Mouse (Mus musculus): ENCODE results near the gene Zswim3. TPM values are rescaled to one million over a fixed set of nuclear protein-coding genes. Genes with fewer than 3 reads are reported as not detected.
A peak's percentile ranks its signal among the peaks of the same experiment; 100 is the strongest.
"Not testable (repeated sequence)": the region's sequence is repeated elsewhere in the genome, so short reads cannot be mapped to it uniquely, and the experiment has no call there.

Zswim3 gene
- polyA plus RNA-seq, 1 experiment from 2014 or later, result 5.9 TPM

DNA sequence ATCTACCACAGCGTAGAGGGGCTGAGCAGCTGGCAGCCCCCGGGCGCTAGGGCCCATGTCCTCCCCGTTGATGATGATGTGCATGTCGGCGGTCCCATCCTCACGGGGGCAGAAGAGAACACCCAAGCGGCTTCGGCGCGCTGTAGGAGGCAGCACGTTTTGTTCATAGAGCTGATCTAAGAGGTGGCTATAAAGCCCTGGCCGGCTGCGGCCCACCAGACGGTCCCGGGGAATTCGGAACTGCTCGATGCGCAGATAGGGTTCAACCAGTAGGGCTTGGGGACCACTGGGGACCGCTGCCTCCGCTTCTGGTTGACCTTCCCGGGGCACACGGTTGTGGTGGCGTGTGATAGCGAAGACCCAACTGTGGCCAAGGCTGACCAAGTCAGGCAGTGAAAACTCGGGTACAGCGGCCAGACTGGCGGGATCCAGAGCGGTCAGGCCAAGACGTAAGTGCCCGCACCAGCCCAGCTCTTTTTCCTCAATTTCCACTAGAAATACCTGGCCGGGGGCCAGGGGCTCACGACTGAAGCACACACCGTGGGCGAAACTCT lies 27.9 kb downstream of the Zswim3 start, which contains the start of gene Ctsa:
TSS of gene Ctsa (plus strand) at position 126 of the 554 bp plus-strand sequence.
- Histone ChIP-seq H3K4me2 (ENCODE audit: low read length) (peak within 1 kb of the TSS; percentile 83), H3K9me3 (ENCODE audit: control insufficient read depth, low read length) (no peaks in the 10 kb centered on the region), H3K27ac (replicated peaks in 1 of 2; ENCODE audit: control insufficient read depth in 1 of 2, insufficient read depth in 1 of 2, low read depth in 2 of 2, low read length in 2 of 2) (peak within 1 kb of the TSS; percentile 97 to 98), H3K9ac (ENCODE audit: low read length) (peak within 1 kb of the TSS; percentile 90), H3K27me3 (ENCODE audit: control insufficient read depth, insufficient read depth, low read length) (no peaks in the 10 kb centered on the region), H3K4me3 (ENCODE audit: control insufficient read depth in 1 of 2, insufficient read depth in 1 of 2, low read depth in 1 of 2, low read length in 2 of 2) (peak within 1 kb of the TSS; percentile 69 to 75), H3K36me3 (ENCODE audit: control insufficient read depth, insufficient read depth, low read length) (peaks cover 51% of the 10 kb centered on the region), H3K4me1 (ENCODE audit: control insufficient read depth in 2 of 2, insufficient read depth in 2 of 2, low read length in 2 of 2) (peaks cover 9 to 29% of the 10 kb centered on the region in 2 experiments; a peak in 3 of 4 replicates)
- under 1% methylated on average over 35 of the region's 35 CpGs for WGBS
- peak; percentile 66 for ATAC-seq (ENCODE audit: insufficient number of reproducible peaks, insufficient read depth, low FRiP score, low read depth)

DNA sequence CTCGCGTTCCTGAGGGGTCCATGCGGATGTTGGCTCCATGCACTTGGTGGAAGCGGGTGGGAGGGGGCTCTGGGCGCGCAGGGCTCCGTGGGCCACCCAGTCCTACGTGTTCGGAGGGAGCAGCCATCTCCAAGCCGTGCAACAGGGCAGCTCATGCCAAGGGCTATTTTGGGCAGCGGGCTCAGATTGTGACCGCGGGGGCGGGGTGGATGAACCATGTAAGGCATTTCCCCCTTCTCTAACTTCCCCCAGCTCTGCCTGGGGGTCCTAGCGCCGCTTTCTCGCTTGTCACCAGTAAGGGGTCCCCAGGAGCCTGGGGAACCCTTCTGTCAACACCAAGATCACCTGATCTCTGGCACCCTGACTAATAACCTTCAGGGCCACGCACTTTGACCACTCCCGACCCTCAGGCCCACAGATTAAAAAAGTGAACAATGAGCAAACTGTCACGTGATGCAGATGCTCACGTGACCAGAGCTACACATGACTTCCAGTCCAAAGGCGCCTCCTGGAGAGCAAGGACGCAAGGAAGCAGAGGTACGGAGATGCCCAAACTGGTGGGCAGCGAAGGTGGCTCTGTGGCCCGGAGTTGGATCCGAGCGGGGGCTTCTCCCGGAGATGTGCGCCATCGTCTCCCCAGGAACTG lies 28.5 kb downstream of the Zswim3 start, which contains the start of gene Neurl2:
TSS of gene Neurl2 (minus strand) at position 143 of the 646 bp plus-strand sequence.
- no peaks in the 10 kb centered on the region for H3K27me3 ChIP-seq (ENCODE audit: control insufficient read depth, insufficient read depth, low read length)
- H3K4me3 ChIP-seq (ENCODE audit: control insufficient read depth in 1 of 2, insufficient read depth in 1 of 2, low read depth in 1 of 2, low read length in 2 of 2), result peak within 1 kb of the TSS; percentile 69 to 75
- H3K4me1 ChIP-seq (ENCODE audit: control insufficient read depth in 2 of 2, insufficient read depth in 2 of 2, low read length in 2 of 2), result peaks cover 9 to 29% of the 10 kb centered on the region in 2 experiments; a peak in 3 of 4 replicates
- no peaks in the 10 kb centered on the region for H3K9me3 ChIP-seq (ENCODE audit: control insufficient read depth, low read length)
- peak within 1 kb of the TSS; percentile 83 for H3K4me2 ChIP-seq (ENCODE audit: low read length)
- peak within 1 kb of the TSS; percentile 97 to 98 for H3K27ac ChIP-seq (replicated peaks in 1 of 2; ENCODE audit: control insufficient read depth in 1 of 2, insufficient read depth in 1 of 2, low read depth in 2 of 2, low read length in 2 of 2)
- peak within 1 kb of the TSS; percentile 90 for H3K9ac ChIP-seq (ENCODE audit: low read length)
- WGBS, result 0% methylated on average over 31 of the region's 31 CpGs
- peaks cover 51% of the 10 kb centered on the region for H3K36me3 ChIP-seq (ENCODE audit: control insufficient read depth, insufficient read depth, low read length)
- ATAC-seq (ENCODE audit: insufficient number of reproducible peaks, insufficient read depth, low FRiP score, low read depth), result peak; percentile 88

DNA sequence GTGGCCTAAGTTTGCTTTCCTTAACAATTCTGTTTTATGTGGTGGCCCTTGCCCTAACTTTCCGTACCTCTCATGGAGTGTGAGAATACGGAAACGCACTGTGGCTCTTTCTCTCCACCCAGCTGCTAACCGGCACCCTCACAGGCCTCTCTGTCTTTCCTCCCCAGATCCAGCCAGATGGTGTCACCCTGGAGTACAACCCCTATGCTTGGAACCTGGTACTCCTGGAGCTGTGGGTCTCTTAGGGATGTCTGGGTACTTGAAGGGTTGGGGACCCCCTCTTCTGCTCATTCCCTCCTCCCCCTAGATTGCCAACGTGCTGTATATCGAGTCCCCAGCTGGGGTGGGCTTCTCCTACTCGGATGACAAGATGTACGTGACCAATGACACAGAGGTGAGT lies 29.6 kb downstream of the Zswim3 start:
- Histone ChIP-seq H3K27me3 (ENCODE audit: control insufficient read depth, insufficient read depth, low read length) (no peaks in the 10 kb centered on the region), H3K4me1 (ENCODE audit: control insufficient read depth in 2 of 2, insufficient read depth in 2 of 2, low read length in 2 of 2) (peaks cover 9 to 29% of the 10 kb centered on the region in 2 experiments; a peak in 3 of 4 replicates), H3K4me2 (ENCODE audit: low read length) (peak overlapping the region; percentile 83), H3K36me3 (ENCODE audit: control insufficient read depth, insufficient read depth, low read length) (peaks cover 52% of the 10 kb centered on the region), H3K27ac (replicated peaks in 1 of 2; ENCODE audit: control insufficient read depth in 1 of 2, insufficient read depth in 1 of 2, low read depth in 2 of 2, low read length in 2 of 2) (peak overlapping the region in 1 of 2 experiments; percentile 97; a peak in 1 of 4 replicates), H3K4me3 (ENCODE audit: control insufficient read depth in 1 of 2, insufficient read depth in 1 of 2, low read depth in 1 of 2, low read length in 2 of 2) (peak overlapping the region; percentile 69 to 75), H3K9me3 (ENCODE audit: control insufficient read depth, low read length) (no peaks in the 10 kb centered on the region), H3K9ac (ENCODE audit: low read length) (peak overlapping the region; percentile 90)
- ATAC-seq (ENCODE audit: insufficient number of reproducible peaks, insufficient read depth, low FRiP score, low read depth), result no peak
- 40% methylated on average over 8 of the region's 8 CpGs for WGBS

DNA sequence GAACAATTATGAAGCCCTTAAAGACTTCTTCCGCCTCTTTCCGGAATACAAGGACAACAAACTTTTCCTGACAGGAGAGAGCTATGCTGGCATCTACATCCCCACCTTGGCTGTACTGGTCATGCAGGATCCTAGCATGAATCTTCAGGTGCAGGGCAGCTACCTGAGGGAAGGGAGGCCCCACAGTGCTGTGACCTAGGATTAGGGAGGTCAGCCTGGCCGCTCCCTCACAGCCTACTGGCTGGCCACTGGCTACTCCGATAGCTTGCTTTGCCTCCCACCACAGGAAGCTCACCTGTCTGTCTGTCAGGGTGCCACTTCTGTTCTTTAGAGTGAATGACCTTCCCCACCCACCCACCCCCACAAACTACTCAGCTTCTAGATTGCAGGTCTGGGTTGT lies 30.3 kb downstream of the Zswim3 start:
- Histone ChIP-seq H3K27me3 (ENCODE audit: control insufficient read depth, insufficient read depth, low read length) (no peaks in the 10 kb centered on the region), H3K36me3 (ENCODE audit: control insufficient read depth, insufficient read depth, low read length) (peaks cover 54% of the 10 kb centered on the region), H3K4me2 (ENCODE audit: low read length) (peak overlapping the region; percentile 83), H3K4me3 (ENCODE audit: control insufficient read depth in 1 of 2, insufficient read depth in 1 of 2, low read depth in 1 of 2, low read length in 2 of 2) (peak overlapping the region in 1 of 2 experiments; percentile 75; a peak in 1 of 4 replicates), H3K9me3 (ENCODE audit: control insufficient read depth, low read length) (no peaks in the 10 kb centered on the region), H3K27ac (replicated peaks in 1 of 2; ENCODE audit: control insufficient read depth in 1 of 2, insufficient read depth in 1 of 2, low read depth in 2 of 2, low read length in 2 of 2) (no peak overlapping the region), H3K4me1 (ENCODE audit: control insufficient read depth in 2 of 2, insufficient read depth in 2 of 2, low read length in 2 of 2) (peaks cover 9 to 29% of the 10 kb centered on the region in 2 experiments; a peak in 3 of 4 replicates), H3K9ac (ENCODE audit: low read length) (no peak overlapping the region; the same call in 1 of the 2 replicates)
- no peak for ATAC-seq (ENCODE audit: insufficient number of reproducible peaks, insufficient read depth, low FRiP score, low read depth)
- 98% methylated on average over 4 of the region's 4 CpGs for WGBS

DNA sequence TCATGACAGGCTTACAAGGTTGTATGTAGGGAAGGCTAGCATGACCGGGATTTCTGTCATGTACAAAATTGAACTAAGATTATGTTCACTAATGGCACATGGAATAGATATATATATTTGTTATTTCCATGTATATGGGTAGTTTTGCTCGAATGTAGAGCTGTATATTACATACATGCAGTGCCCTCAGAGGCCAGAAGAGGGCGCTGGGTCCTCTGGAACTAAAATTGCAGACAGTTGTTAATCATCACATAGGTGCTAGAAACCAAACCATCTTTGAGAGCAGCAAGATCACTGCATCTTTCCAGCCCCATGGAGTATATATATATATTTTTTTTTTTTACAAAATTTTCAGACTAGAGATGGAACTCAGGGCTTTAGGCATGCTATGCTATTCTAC lies 40.9 kb downstream of the Zswim3 start:
- 48% methylated on average over 3 of the region's 3 CpGs for WGBS
- Histone ChIP-seq H3K4me1 (ENCODE audit: control insufficient read depth in 2 of 2, insufficient read depth in 2 of 2, low read length in 2 of 2) (no peaks in the 10 kb centered on the region), H3K36me3 (ENCODE audit: control insufficient read depth, insufficient read depth, low read length) (peaks cover 4% of the 10 kb centered on the region; the same call in 1 of the 2 replicates), H3K9ac (ENCODE audit: low read length) (no peak overlapping the region), H3K9me3 (ENCODE audit: control insufficient read depth, low read length) (no peaks in the 10 kb centered on the region), H3K27me3 (ENCODE audit: control insufficient read depth, insufficient read depth, low read length) (no peaks in the 10 kb centered on the region), H3K27ac (replicated peaks in 1 of 2; ENCODE audit: control insufficient read depth in 1 of 2, insufficient read depth in 1 of 2, low read depth in 2 of 2, low read length in 2 of 2) (no peak overlapping the region), H3K4me3 (ENCODE audit: control insufficient read depth in 1 of 2, insufficient read depth in 1 of 2, low read depth in 1 of 2, low read length in 2 of 2) (no peak overlapping the region), H3K4me2 (ENCODE audit: low read length) (no peak overlapping the region)
- no peak for ATAC-seq (ENCODE audit: insufficient number of reproducible peaks, insufficient read depth, low FRiP score, low read depth)

DNA sequence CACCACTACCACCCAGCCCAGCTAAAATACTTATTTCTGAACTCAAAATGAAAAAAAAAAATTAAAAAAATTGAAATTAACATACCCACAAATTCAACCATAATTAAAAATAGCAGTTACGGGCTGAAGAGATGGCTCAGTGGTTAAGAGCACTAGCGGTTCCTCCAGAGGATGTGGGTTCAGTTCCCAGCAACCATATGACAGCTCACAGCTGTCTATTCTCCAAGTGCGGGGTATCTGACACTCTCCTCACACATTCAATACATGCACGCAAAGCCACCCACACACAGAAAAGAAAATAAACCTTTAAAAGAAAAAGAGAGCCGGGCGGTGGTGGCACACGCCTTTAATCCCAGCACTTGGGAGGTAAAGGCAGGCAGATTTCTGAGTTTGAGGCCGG lies 45.2 kb downstream of the Zswim3 start:
- no peak for ATAC-seq (ENCODE audit: insufficient number of reproducible peaks, insufficient read depth, low FRiP score, low read depth)
- Histone ChIP-seq H3K4me1 (ENCODE audit: control insufficient read depth in 2 of 2, insufficient read depth in 2 of 2, low read length in 2 of 2) (no peaks in the 10 kb centered on the region), H3K36me3 (ENCODE audit: control insufficient read depth, insufficient read depth, low read length) (no peaks in the 10 kb centered on the region), H3K4me3 (ENCODE audit: control insufficient read depth in 1 of 2, insufficient read depth in 1 of 2, low read depth in 1 of 2, low read length in 2 of 2) (no peak overlapping the region), H3K9me3 (ENCODE audit: control insufficient read depth, low read length) (no peaks in the 10 kb centered on the region), H3K27ac (replicated peaks in 1 of 2; ENCODE audit: control insufficient read depth in 1 of 2, insufficient read depth in 1 of 2, low read depth in 2 of 2, low read length in 2 of 2) (no peak overlapping the region), H3K27me3 (ENCODE audit: control insufficient read depth, insufficient read depth, low read length) (peaks cover 13% of the 10 kb centered on the region), H3K4me2 (ENCODE audit: low read length) (no peak overlapping the region), H3K9ac (ENCODE audit: low read length) (no peak overlapping the region)
- 86% methylated on average over 8 of the region's 8 CpGs for WGBS

DNA sequence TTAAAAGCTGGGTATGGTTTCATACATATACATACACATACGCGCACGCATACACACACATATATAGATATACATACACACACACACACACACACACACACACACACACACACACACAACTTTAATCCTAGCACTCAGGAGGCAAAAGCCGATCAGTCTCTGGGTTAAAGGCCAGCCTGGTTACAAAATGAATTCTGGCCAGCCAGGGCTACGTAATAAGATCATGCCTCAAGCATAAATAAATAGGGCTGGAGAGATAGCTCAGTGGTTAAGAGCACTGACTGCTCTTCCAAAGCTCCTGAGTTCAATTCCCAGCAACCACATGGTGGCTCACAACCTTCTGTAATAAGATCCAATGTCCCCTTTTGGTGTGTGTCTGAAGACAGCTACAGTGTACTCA lies 50.7 kb downstream of the Zswim3 start:
- WGBS, result 81% methylated on average over 5 of the region's 5 CpGs
- H3K9me3 ChIP-seq (ENCODE audit: control insufficient read depth, low read length); ATAC-seq (ENCODE audit: insufficient number of reproducible peaks, insufficient read depth, low FRiP score, low read depth); H3K9ac ChIP-seq (ENCODE audit: low read length); H3K4me3 ChIP-seq (ENCODE audit: control insufficient read depth in 1 of 2, insufficient read depth in 1 of 2, low read depth in 1 of 2, low read length in 2 of 2); H3K4me2 ChIP-seq (ENCODE audit: low read length); H3K36me3 ChIP-seq (ENCODE audit: control insufficient read depth, insufficient read depth, low read length); H3K27ac ChIP-seq (replicated peaks in 1 of 2; ENCODE audit: control insufficient read depth in 1 of 2, insufficient read depth in 1 of 2, low read depth in 2 of 2, low read length in 2 of 2): not testable (repeated sequence)
- H3K27me3 ChIP-seq (ENCODE audit: control insufficient read depth, insufficient read depth, low read length), result peaks cover 56% of the 10 kb centered on the region
- H3K4me1 ChIP-seq (ENCODE audit: control insufficient read depth in 2 of 2, insufficient read depth in 2 of 2, low read length in 2 of 2), result peaks cover 14 to 15% of the 10 kb centered on the region in 2 experiments
